Mouse (Mus musculus): ENCODE measurements around the gene Rfx7.
"Not testable (repeated sequence)": the region's sequence is repeated elsewhere in the genome, so short reads cannot be mapped to it uniquely, and the experiment has no call there.

The Rfx7 gene

GRCm38 (mm10) chr9:72663534-72663918 is 131.5 kb downstream of the Rfx7 start:
- no peak for DNase-seq (ENCODE audit: extremely low read depth, low read depth)

GRCm38 (mm10) chr9:72664409-72665351 is 132.6 kb downstream of the Rfx7 start:
- DNase-seq (ENCODE audit: extremely low read depth, low read depth): no peak

DNA sequence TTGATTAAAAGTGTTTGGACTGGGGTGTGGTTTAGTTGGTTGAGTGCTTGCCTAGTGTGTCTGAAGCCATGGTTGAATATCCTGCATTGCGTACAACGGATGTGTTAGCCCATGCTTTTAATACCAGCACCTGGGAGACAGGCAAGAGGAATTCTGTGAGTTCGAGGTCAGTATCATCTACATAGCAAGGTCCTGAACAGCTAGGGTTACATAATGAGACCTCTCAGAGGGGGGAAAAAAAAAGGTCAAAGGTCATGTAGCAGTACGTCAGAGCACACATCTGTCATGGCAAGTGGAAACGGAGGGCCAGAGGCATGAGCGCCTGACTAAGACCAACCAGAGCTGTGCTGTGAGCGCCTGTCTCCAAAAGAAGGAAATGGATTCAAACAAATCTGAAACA is 133.5 kb downstream of the Rfx7 start:
- DNase-seq (ENCODE audit: extremely low read depth, low read depth): no peak

- not testable (repeated sequence) for DNase-seq (ENCODE audit: extremely low read depth, low read depth)
These were observed 134.4 kb downstream of the Rfx7 start for GRCm38 (mm10) chr9:72666352-72667021.

- no peak for DNase-seq (ENCODE audit: extremely low read depth, low read depth)
These were observed 135.1 kb downstream of the Rfx7 start for GRCm38 (mm10) chr9:72667126-72667525.

DNA sequence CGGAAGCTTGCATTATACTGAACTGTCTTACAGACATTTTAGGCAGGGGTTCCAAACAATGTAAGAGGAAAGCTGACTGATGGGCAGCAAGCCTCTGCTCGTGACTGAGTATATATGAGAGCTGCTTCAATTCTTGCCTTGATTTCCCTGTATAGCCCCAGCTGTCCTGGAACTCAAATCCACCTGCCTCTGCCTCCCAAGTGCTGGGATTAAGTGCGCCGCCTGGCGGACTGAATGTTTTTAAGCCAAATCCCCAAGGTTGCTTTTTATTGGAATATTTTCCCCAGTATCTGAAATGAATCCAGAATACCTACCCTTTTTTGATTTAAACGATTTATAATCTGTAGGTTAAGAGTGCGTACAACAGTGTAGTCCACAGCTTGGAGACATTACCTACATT is 137.3 kb downstream of the Rfx7 start:
- DNase-seq (ENCODE audit: extremely low read depth, low read depth): no peak

- DNase-seq (ENCODE audit: extremely low read depth, low read depth): no peak
These were observed 140.3 kb downstream of the Rfx7 start for GRCm38 (mm10) chr9:72672361-72672760.

Measured in MEL-GATA-1-ER (cell line).